Mouse (Mus musculus): ENCODE results near the gene Aoc1.

- TF ChIP-seq CTCF (IDR thresholded peaks at IDR 0.05; ENCODE audit: borderline replicate concordance, insufficient read depth, low read length) (no peak), POLR2A (IDR thresholded peaks at IDR 0.05; ENCODE audit: low read depth, low read length) (no peak)
Measured at GRCm38 (mm10) chr6:48867158-48867557, 5.5 kb upstream of the Aoc1 start.
